Mouse (Mus musculus) mesoderm, embryonic 11.5 days (tissue): Measurements from ENCODE around the gene Metap1.
A peak's percentile ranks its signal among the peaks of the same experiment; 100 is the strongest.

ENCODE experiments used
- DNase-seq: peaks from one replicate; pipeline ENCODE4 v3.0.0-alpha.2; 2012; ENCODE audit warnings: low read depth, low spot score

Metap1 gene

GRCm38 (mm10) chr3:138454234-138454633, 35.1 kb downstream of the Metap1 start:
- no peak for DNase-seq

- no peak for DNase-seq
These were observed 37.1 kb downstream of the Metap1 start for GRCm38 (mm10) chr3:138452169-138452568.

DNA sequence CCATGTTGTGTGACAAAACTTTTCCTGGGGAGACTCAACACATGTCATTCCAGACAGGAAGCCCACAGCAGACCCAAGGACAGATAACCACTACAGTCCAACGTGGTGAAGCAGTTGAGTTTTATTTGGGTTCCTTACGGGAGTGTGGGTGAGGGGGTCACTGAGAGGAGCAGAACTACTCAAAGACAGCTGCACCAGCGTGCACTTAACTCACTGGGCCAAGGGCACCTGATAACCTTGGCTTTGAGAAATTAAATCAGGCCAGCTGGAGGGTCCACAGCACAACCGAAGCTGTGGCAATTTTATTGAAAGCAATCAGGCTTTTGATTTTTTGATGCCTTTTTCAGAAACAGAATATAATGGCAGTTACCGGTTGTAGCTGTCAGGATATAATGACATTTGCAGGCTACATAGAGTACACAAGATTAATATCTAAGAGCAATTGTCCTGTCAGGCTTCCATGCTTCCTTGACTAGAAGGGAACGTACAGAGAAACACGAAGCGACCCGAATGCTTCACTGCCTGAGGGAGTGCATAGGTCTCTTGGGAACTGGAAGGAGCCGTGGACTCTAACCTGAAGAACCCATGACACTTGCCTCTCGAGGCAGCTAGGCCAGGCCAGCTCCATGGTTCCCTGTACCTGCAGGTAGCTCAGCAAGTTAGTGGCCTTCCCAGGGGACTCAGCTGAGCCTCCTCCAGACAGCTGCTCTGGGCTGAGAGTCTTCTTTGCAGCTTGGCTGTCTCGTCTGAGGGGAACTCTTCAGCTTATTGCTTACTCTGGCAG, 41.0 kb downstream of the Metap1 start:
- no peak for DNase-seq

DNA sequence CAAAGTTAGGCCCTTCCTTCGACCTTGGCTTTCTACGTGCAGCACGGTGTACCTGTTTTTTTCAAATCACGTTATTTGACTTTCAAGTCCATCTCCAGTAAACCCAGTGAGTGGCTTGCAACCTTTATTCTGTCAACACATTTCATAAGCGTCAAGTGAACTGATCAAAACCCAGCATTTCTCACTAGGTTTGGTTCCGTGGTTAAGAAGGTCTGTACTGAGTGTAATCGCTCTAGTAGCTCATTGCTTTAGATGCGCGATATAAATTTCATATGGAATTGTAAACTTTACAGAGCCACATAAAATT, 45.9 kb downstream of the Metap1 start:
- DNase-seq: no peak

- DNase-seq: peak; percentile 95
These were observed 46.5 kb downstream of the Metap1 start, which contains the start of gene Adh5 for GRCm38 (mm10) chr3:138442612-138443464. Adh5 (plus strand) TSS chr3:138443093.

- no peak for DNase-seq
These were observed 47.1 kb downstream of the Metap1 start for GRCm38 (mm10) chr3:138442203-138442602.

GRCm38 (mm10) chr3:138438716-138439115, 50.6 kb downstream of the Metap1 start:
- DNase-seq: no peak

DNA sequence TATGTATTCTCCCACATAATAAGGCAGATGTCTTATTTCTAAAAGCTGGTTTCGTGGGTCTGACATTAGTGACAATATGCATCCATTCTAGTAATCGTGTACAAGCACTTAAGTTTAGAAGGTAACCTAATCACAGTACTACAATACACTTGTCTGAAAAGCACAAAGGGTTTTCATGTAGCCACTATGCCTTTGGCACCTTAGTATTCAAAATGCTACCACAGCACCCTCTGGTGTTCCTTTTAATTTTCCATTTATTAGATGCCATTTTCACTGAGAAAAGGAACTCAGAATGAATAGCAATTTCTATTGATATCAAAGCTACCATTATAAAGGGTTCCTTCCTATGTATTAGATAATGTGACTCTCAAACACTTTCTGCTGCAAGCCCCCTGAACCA, 57.5 kb downstream of the Metap1 start:
- peak; percentile 45 for DNase-seq

- DNase-seq: no peak
These were observed 58.8 kb downstream of the Metap1 start for GRCm38 (mm10) chr3:138430360-138430976.

DNA sequence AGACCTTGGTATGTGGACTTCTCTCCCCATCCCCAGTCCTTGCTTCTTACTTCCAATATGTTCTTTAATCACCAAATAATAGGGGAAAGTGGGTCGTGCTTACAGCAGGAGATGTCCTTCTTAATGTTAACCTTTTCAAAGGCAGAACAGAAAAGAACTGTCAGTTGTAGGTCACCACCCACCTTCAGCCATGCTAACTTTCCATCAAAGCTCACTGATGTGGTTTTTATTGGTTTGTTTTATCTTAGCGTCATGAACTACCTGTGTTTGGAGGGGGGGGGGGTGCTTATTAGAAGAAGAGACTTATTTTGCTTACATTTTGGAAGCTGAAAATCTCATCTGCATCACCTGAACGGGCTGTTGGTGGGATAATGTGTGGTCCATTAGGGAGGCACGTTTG, 65.1 kb downstream of the Metap1 start:
- no peak for DNase-seq

GRCm38 (mm10) chr3:138423664-138424063, 65.7 kb downstream of the Metap1 start:
- no peak for DNase-seq

- no peak for DNase-seq
These were observed 68.9 kb downstream of the Metap1 start for GRCm38 (mm10) chr3:138420385-138420784.

DNA sequence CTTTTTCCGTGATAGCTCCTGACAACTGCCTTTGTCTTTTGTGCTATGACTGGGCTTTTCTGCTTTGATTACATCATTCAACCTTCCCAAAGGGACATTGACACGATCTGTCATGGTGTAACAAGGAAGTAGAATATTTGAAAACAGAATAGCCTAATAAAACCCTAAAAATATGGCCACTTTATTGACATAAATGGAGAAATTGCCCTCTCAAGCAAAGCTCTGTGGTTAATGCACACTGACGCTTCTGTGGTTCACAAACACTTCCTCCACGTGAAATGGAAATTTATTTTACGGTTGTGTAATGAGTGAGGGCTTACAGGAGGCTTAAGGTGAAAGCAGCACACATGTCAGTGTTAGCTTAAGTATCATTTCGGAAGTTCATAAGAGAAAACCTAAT, 69.9 kb downstream of the Metap1 start:
- DNase-seq: no peak

GRCm38 (mm10) chr3:138415121-138415690, 74.1 kb downstream of the Metap1 start, which contains the start of gene Adh4:
Adh4 (plus strand) TSS chr3:138415466.
- DNase-seq: peak; percentile 29

DNA sequence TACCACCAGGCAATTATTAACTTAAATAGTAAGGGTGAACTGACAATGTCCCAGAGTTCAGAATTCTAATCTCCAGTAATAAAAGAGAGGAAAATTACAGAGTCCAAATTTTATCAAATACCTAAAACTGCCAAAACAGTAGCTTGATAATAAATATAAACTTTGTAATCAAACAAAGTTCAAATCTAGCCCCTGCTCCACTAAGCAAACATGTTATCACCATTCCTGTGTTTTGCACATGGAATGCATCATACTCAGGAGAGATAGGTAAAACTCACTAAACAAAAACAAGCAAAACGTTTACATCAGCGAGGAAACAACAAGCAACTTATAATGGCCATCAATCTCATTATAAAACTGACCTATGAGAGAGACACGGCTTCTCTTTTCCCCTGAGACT, 79.1 kb downstream of the Metap1 start:
- DNase-seq: no peak

- no peak for DNase-seq
These were observed 79.7 kb downstream of the Metap1 start for GRCm38 (mm10) chr3:138409585-138409984.
